Mouse (Mus musculus): ENCODE measurements around the gene Rassf5.

GRCm38 (mm10) chr1:131242956-131243355 is 2.1 kb downstream of the Rassf5 start:
- TF ChIP-seq CTCF (IDR thresholded peaks at IDR 0.05; ENCODE audit: borderline replicate concordance, insufficient read depth, low read depth, low read length) (no peak), POLR2A (IDR thresholded peaks at IDR 0.05; ENCODE audit: borderline replicate concordance, insufficient read depth, low read length) (no peak)

Data from cerebellum, adult 2 months (tissue).